Mouse (Mus musculus): Measurements from ENCODE around the gene Pcnp. TPM values are rescaled to one million over a fixed set of nuclear protein-coding genes. Genes with fewer than 3 reads are reported as not detected.
A peak's percentile ranks its signal among the peaks of the same experiment; 100 is the strongest.
"Not testable (repeated sequence)": the region's sequence is repeated elsewhere in the genome, so short reads cannot be mapped to it uniquely, and the experiment has no call there.

The Pcnp gene
- total RNA-seq (2021), result 100 to 1,000 TPM; 140 to 144 TPM

- intact Hi-C loops (cut with DNase I), result loop anchor here (5.0 to 10.0 kb wide), 2 partner anchors 38 to 55 kb away; partner anchors contain the start of gene Zbtb11
- DNase-seq (ENCODE audit: extremely low spot score in 1 of 2, low spot score in 2 of 2), result peak; percentile 97 to 98
Observed at GRCm38 (mm10) chr16:56029661-56030082, at the start of gene Pcnp. Gene Pcnp, minus strand, starts transcription at chr16:56029739.

- intact Hi-C loops (cut with DNase I), result no loop called here
Observed at GRCm38 (mm10) chr16:56076121-56076869, 46.8 kb upstream of the Pcnp start.

GRCm38 (mm10) chr16:56075222-56076111 lies 45.9 kb upstream of the Pcnp start:
- peak; percentile 83 to 90 for DNase-seq (ENCODE audit: extremely low spot score in 1 of 2, low spot score in 2 of 2)
- intact Hi-C loops (cut with DNase I), result no loop called here

More at GRCm38 (mm10) chr16:56076121-56076869, 46.8 kb upstream of the Pcnp start:
- no peak for DNase-seq (ENCODE audit: extremely low spot score in 1 of 2, low spot score in 2 of 2)

- intact Hi-C loops (cut with DNase I), result no loop called here
- DNase-seq (ENCODE audit: extremely low spot score in 1 of 2, low spot score in 2 of 2), result no peak
Observed at GRCm38 (mm10) chr16:56074565-56074964, 45.0 kb upstream of the Pcnp start.

GRCm38 (mm10) chr16:56074122-56074521 lies 44.6 kb upstream of the Pcnp start:
- DNase-seq (ENCODE audit: extremely low spot score in 1 of 2, low spot score in 2 of 2), result no peak

GRCm38 (mm10) chr16:56073150-56073549 lies 43.6 kb upstream of the Pcnp start:
- DNase-seq (ENCODE audit: extremely low spot score in 1 of 2, low spot score in 2 of 2); intact Hi-C loops (cut with DNase I): not testable (repeated sequence)

More at GRCm38 (mm10) chr16:56074122-56074521, 44.6 kb upstream of the Pcnp start:
- intact Hi-C loops (cut with DNase I), result no loop called here

- DNase-seq (ENCODE audit: extremely low spot score in 1 of 2, low spot score in 2 of 2), result no peak
- intact Hi-C loops (cut with DNase I), result no loop called here
Observed at GRCm38 (mm10) chr16:56072533-56072932, 43.0 kb upstream of the Pcnp start.

- DNase-seq (ENCODE audit: extremely low spot score in 1 of 2, low spot score in 2 of 2), result no peak
- intact Hi-C loops (cut with DNase I), result no loop called here
Observed at GRCm38 (mm10) chr16:56071317-56072232, 42.0 kb upstream of the Pcnp start.

- intact Hi-C loops (cut with DNase I), result loop anchor here (5.0 kb wide), 2 partner anchors 36 to 116 kb away; no protein-coding TSS in a partner anchor
Observed at GRCm38 (mm10) chr16:56068523-56069070, 39.1 kb upstream of the Pcnp start.

GRCm38 (mm10) chr16:56066113-56066512 lies 36.6 kb upstream of the Pcnp start:
- intact Hi-C loops (cut with DNase I), result loop anchor here (5.0 kb wide), 2 partner anchors 34 to 114 kb away; no protein-coding TSS in a partner anchor
- no peak for DNase-seq (ENCODE audit: extremely low spot score in 1 of 2, low spot score in 2 of 2)

More at GRCm38 (mm10) chr16:56068523-56069070, 39.1 kb upstream of the Pcnp start:
- DNase-seq (ENCODE audit: extremely low spot score in 1 of 2, low spot score in 2 of 2), result no peak

GRCm38 (mm10) chr16:56064334-56064990 lies 34.9 kb upstream of the Pcnp start:
- peak; percentile 68 for DNase-seq (ENCODE audit: extremely low spot score in 1 of 2, low spot score in 2 of 2)
- intact Hi-C loops (cut with DNase I), result no loop called here

GRCm38 (mm10) chr16:56062981-56063380 lies 33.4 kb upstream of the Pcnp start:
- no peak for DNase-seq (ENCODE audit: extremely low spot score in 1 of 2, low spot score in 2 of 2)
- intact Hi-C loops (cut with DNase I), result no loop called here

GRCm38 (mm10) chr16:56061995-56062594 lies 32.6 kb upstream of the Pcnp start:
- intact Hi-C loops (cut with DNase I), result no loop called here
- DNase-seq (ENCODE audit: extremely low spot score in 1 of 2, low spot score in 2 of 2), result no peak

- no peak for DNase-seq (ENCODE audit: extremely low spot score in 1 of 2, low spot score in 2 of 2)
- intact Hi-C loops (cut with DNase I), result no loop called here
Observed at GRCm38 (mm10) chr16:56058151-56058550, 28.6 kb upstream of the Pcnp start.

- no peak for DNase-seq (ENCODE audit: extremely low spot score in 1 of 2, low spot score in 2 of 2)
- intact Hi-C loops (cut with DNase I), result no loop called here
Observed at GRCm38 (mm10) chr16:56056944-56057590, 27.5 kb upstream of the Pcnp start.

GRCm38 (mm10) chr16:56055911-56056310 lies 26.4 kb upstream of the Pcnp start:
- no peak for DNase-seq (ENCODE audit: extremely low spot score in 1 of 2, low spot score in 2 of 2)
- intact Hi-C loops (cut with DNase I), result no loop called here

- intact Hi-C loops (cut with DNase I); DNase-seq (ENCODE audit: extremely low spot score in 1 of 2, low spot score in 2 of 2): not testable (repeated sequence)
Observed at GRCm38 (mm10) chr16:56048038-56048437, 18.5 kb upstream of the Pcnp start, which contains the start of gene Senp7. Gene Senp7, plus strand, starts transcription at chr16:56048338.

All from left cerebral cortex, postnatal 10 days (tissue).